Mouse (Mus musculus) CH12F3 (cell line): Measurements from ENCODE around the gene Comt.

Experiments
- in situ Hi-C: fragments of 300-500 bp; cut with MboI; formaldehyde crosslinking; loops from 2 replicates; pipeline ENCODE4 v1.14.3; 2020; ENCODE audit warnings: low sequenced_read_pairs

Comt gene

GRCm38 (mm10) chr16:18366849-18367248, 59.8 kb downstream of the Comt start:
- in situ Hi-C loops, result no loop called here

- in situ Hi-C loops, result no loop called here
These were observed 63.7 kb downstream of the Comt start for GRCm38 (mm10) chr16:18362948-18363347.

- in situ Hi-C loops, result no loop called here
These were observed 66.4 kb downstream of the Comt start for GRCm38 (mm10) chr16:18360151-18360805.

GRCm38 (mm10) chr16:18357977-18358376, 68.7 kb downstream of the Comt start:
- in situ Hi-C loops, result no loop called here

GRCm38 (mm10) chr16:18356961-18357360, 69.7 kb downstream of the Comt start:
- in situ Hi-C loops, result no loop called here
